Mouse (Mus musculus): Measurements from ENCODE around the gene Cab39l. TPM values are rescaled to one million over a fixed set of nuclear protein-coding genes. Genes with fewer than 3 reads are reported as not detected.

The Cab39l gene
- polyA plus RNA-seq, 1 experiment from 2014 or later = 25.2 TPM

- 78% methylated on average over 4 of the region's 4 CpGs for WGBS
- ATAC-seq (ENCODE audit: insufficient number of reproducible peaks, insufficient read depth, low FRiP score, low read depth) = no peak
- no peaks in the 10 kb centered on the region for H3K4me1 ChIP-seq (ENCODE audit: control insufficient read depth in 2 of 2, insufficient read depth in 2 of 2, low read length in 2 of 2)
These were observed 65.4 kb downstream of the Cab39l start for GRCm38 (mm10) chr14:59506139-59506538.

GRCm38 (mm10) chr14:59513922-59514444 is 73.2 kb downstream of the Cab39l start:
- WGBS = 84% methylated on average over 6 of the region's 6 CpGs
- no peak for ATAC-seq (ENCODE audit: insufficient number of reproducible peaks, insufficient read depth, low FRiP score, low read depth)
- H3K36me3 ChIP-seq (ENCODE audit: control insufficient read depth, insufficient read depth, low read length) = 0 out of 2 replicates have a peak, but pooled peaks cover 5% of the 10 kb centered on the region
- no peaks in the 10 kb centered on the region for H3K9me3 ChIP-seq (ENCODE audit: control insufficient read depth, low read length)
- H3K27me3 ChIP-seq (ENCODE audit: control insufficient read depth, insufficient read depth, low read length) = no peaks in the 10 kb centered on the region
- H3K4me2 ChIP-seq (ENCODE audit: low read length) = no peak overlapping the region
- no peak overlapping the region for H3K27ac ChIP-seq (replicated peaks in 1 of 2; ENCODE audit: control insufficient read depth in 1 of 2, insufficient read depth in 1 of 2, low read depth in 2 of 2, low read length in 2 of 2)
- no peak overlapping the region for H3K9ac ChIP-seq (ENCODE audit: low read length)
- no peak overlapping the region for H3K4me3 ChIP-seq (ENCODE audit: control insufficient read depth in 1 of 2, insufficient read depth in 1 of 2, low read depth in 1 of 2, low read length in 2 of 2)
- no peaks in the 10 kb centered on the region for H3K4me1 ChIP-seq (ENCODE audit: control insufficient read depth in 2 of 2, insufficient read depth in 2 of 2, low read length in 2 of 2)

More at GRCm38 (mm10) chr14:59506139-59506538, 65.4 kb downstream of the Cab39l start:
- no peak overlapping the region for H3K27ac ChIP-seq (replicated peaks in 1 of 2; ENCODE audit: control insufficient read depth in 1 of 2, insufficient read depth in 1 of 2, low read depth in 2 of 2, low read length in 2 of 2)
- no peaks in the 10 kb centered on the region for H3K27me3 ChIP-seq (ENCODE audit: control insufficient read depth, insufficient read depth, low read length)
- H3K4me3 ChIP-seq (ENCODE audit: control insufficient read depth in 1 of 2, insufficient read depth in 1 of 2, low read depth in 1 of 2, low read length in 2 of 2) = no peak overlapping the region
- peaks cover 15% of the 10 kb centered on the region for H3K36me3 ChIP-seq (ENCODE audit: control insufficient read depth, insufficient read depth, low read length)
- no peak overlapping the region for H3K9ac ChIP-seq (ENCODE audit: low read length)
- H3K4me2 ChIP-seq (ENCODE audit: low read length) = no peak overlapping the region
- no peaks in the 10 kb centered on the region for H3K9me3 ChIP-seq (ENCODE audit: control insufficient read depth, low read length)

- H3K4me1 ChIP-seq (ENCODE audit: control insufficient read depth in 2 of 2, insufficient read depth in 2 of 2, low read length in 2 of 2) = no peaks in the 10 kb centered on the region
- WGBS = 72% methylated on average over 5 of the region's 5 CpGs
- H3K4me2 ChIP-seq (ENCODE audit: low read length) = no peak overlapping the region
- H3K27me3 ChIP-seq (ENCODE audit: control insufficient read depth, insufficient read depth, low read length) = no peaks in the 10 kb centered on the region
- H3K4me3 ChIP-seq (ENCODE audit: control insufficient read depth in 1 of 2, insufficient read depth in 1 of 2, low read depth in 1 of 2, low read length in 2 of 2) = no peak overlapping the region
- H3K36me3 ChIP-seq (ENCODE audit: control insufficient read depth, insufficient read depth, low read length) = 0 out of 2 replicates have a peak, but pooled peaks cover 5% of the 10 kb centered on the region
- no peak overlapping the region for H3K9ac ChIP-seq (ENCODE audit: low read length)
- no peaks in the 10 kb centered on the region for H3K9me3 ChIP-seq (ENCODE audit: control insufficient read depth, low read length)
- H3K27ac ChIP-seq (replicated peaks in 1 of 2; ENCODE audit: control insufficient read depth in 1 of 2, insufficient read depth in 1 of 2, low read depth in 2 of 2, low read length in 2 of 2) = no peak overlapping the region
- ATAC-seq (ENCODE audit: insufficient number of reproducible peaks, insufficient read depth, low FRiP score, low read depth) = no peak
These were observed 85.1 kb downstream of the Cab39l start for GRCm38 (mm10) chr14:59525843-59526242.

GRCm38 (mm10) chr14:59530801-59531200 is 90.0 kb downstream of the Cab39l start:
- no peaks in the 10 kb centered on the region for H3K4me1 ChIP-seq (ENCODE audit: control insufficient read depth in 2 of 2, insufficient read depth in 2 of 2, low read length in 2 of 2)
- H3K9ac ChIP-seq (ENCODE audit: low read length) = no peak overlapping the region
- no peak for ATAC-seq (ENCODE audit: insufficient number of reproducible peaks, insufficient read depth, low FRiP score, low read depth)
- H3K27ac ChIP-seq (replicated peaks in 1 of 2; ENCODE audit: control insufficient read depth in 1 of 2, insufficient read depth in 1 of 2, low read depth in 2 of 2, low read length in 2 of 2) = no peak overlapping the region
- H3K4me3 ChIP-seq (ENCODE audit: control insufficient read depth in 1 of 2, insufficient read depth in 1 of 2, low read depth in 1 of 2, low read length in 2 of 2) = no peak overlapping the region
- H3K36me3 ChIP-seq (ENCODE audit: control insufficient read depth, insufficient read depth, low read length) = no peaks in the 10 kb centered on the region
- no peak overlapping the region for H3K4me2 ChIP-seq (ENCODE audit: low read length)
- H3K27me3 ChIP-seq (ENCODE audit: control insufficient read depth, insufficient read depth, low read length) = no peaks in the 10 kb centered on the region
- 59% methylated on average over 1 of the region's 1 CpGs for WGBS
- H3K9me3 ChIP-seq (ENCODE audit: control insufficient read depth, low read length) = no peaks in the 10 kb centered on the region

- Histone ChIP-seq H3K9me3 (ENCODE audit: control insufficient read depth, low read length) (no peaks in the 10 kb centered on the region), H3K4me2 (ENCODE audit: low read length) (no peak overlapping the region), H3K4me1 (ENCODE audit: control insufficient read depth in 2 of 2, insufficient read depth in 2 of 2, low read length in 2 of 2) (no peaks in the 10 kb centered on the region), H3K27me3 (ENCODE audit: control insufficient read depth, insufficient read depth, low read length) (no peaks in the 10 kb centered on the region), H3K36me3 (ENCODE audit: control insufficient read depth, insufficient read depth, low read length) (no peaks in the 10 kb centered on the region), H3K9ac (ENCODE audit: low read length) (no peak overlapping the region), H3K27ac (replicated peaks in 1 of 2; ENCODE audit: control insufficient read depth in 1 of 2, insufficient read depth in 1 of 2, low read depth in 2 of 2, low read length in 2 of 2) (no peak overlapping the region), H3K4me3 (ENCODE audit: control insufficient read depth in 1 of 2, insufficient read depth in 1 of 2, low read depth in 1 of 2, low read length in 2 of 2) (no peak overlapping the region)
- ATAC-seq (ENCODE audit: insufficient number of reproducible peaks, insufficient read depth, low FRiP score, low read depth) = no peak
- whole genome bisulfite sequencing = 84% methylated on average over 1 of the region's 1 CpGs
These were observed 92.2 kb downstream of the Cab39l start for GRCm38 (mm10) chr14:59532986-59533385.

GRCm38 (mm10) chr14:59533908-59534307 is 93.1 kb downstream of the Cab39l start:
- no peaks in the 10 kb centered on the region for H3K9me3 ChIP-seq (ENCODE audit: control insufficient read depth, low read length)
- H3K27ac ChIP-seq (replicated peaks in 1 of 2; ENCODE audit: control insufficient read depth in 1 of 2, insufficient read depth in 1 of 2, low read depth in 2 of 2, low read length in 2 of 2) = no peak overlapping the region
- no peaks in the 10 kb centered on the region for H3K36me3 ChIP-seq (ENCODE audit: control insufficient read depth, insufficient read depth, low read length)
- no peak overlapping the region for H3K4me2 ChIP-seq (ENCODE audit: low read length)
- H3K9ac ChIP-seq (ENCODE audit: low read length) = no peak overlapping the region
- ATAC-seq (ENCODE audit: insufficient number of reproducible peaks, insufficient read depth, low FRiP score, low read depth) = no peak
- no peak overlapping the region for H3K4me3 ChIP-seq (ENCODE audit: control insufficient read depth in 1 of 2, insufficient read depth in 1 of 2, low read depth in 1 of 2, low read length in 2 of 2)
- no peaks in the 10 kb centered on the region for H3K4me1 ChIP-seq (ENCODE audit: control insufficient read depth in 2 of 2, insufficient read depth in 2 of 2, low read length in 2 of 2)
- no peaks in the 10 kb centered on the region for H3K27me3 ChIP-seq (ENCODE audit: control insufficient read depth, insufficient read depth, low read length)

- Histone ChIP-seq H3K4me3 (ENCODE audit: control insufficient read depth in 1 of 2, insufficient read depth in 1 of 2, low read depth in 1 of 2, low read length in 2 of 2) (no peak overlapping the region), H3K27me3 (ENCODE audit: control insufficient read depth, insufficient read depth, low read length) (no peaks in the 10 kb centered on the region), H3K4me1 (ENCODE audit: control insufficient read depth in 2 of 2, insufficient read depth in 2 of 2, low read length in 2 of 2) (no peaks in the 10 kb centered on the region), H3K36me3 (ENCODE audit: control insufficient read depth, insufficient read depth, low read length) (0 out of 2 replicates have a peak, but pooled peaks cover 5% of the 10 kb centered on the region), H3K27ac (replicated peaks in 1 of 2; ENCODE audit: control insufficient read depth in 1 of 2, insufficient read depth in 1 of 2, low read depth in 2 of 2, low read length in 2 of 2) (no peak overlapping the region), H3K9me3 (ENCODE audit: control insufficient read depth, low read length) (no peaks in the 10 kb centered on the region), H3K4me2 (ENCODE audit: low read length) (no peak overlapping the region), H3K9ac (ENCODE audit: low read length) (no peak overlapping the region)
- WGBS = 86% methylated on average over 4 of the region's 4 CpGs
- ATAC-seq (ENCODE audit: insufficient number of reproducible peaks, insufficient read depth, low FRiP score, low read depth) = no peak
These were observed 97.2 kb downstream of the Cab39l start for GRCm38 (mm10) chr14:59537829-59538432.

- no peak overlapping the region for H3K9ac ChIP-seq (ENCODE audit: low read length)
- no peak overlapping the region for H3K27ac ChIP-seq (replicated peaks in 1 of 2; ENCODE audit: control insufficient read depth in 1 of 2, insufficient read depth in 1 of 2, low read depth in 2 of 2, low read length in 2 of 2)
- H3K4me3 ChIP-seq (ENCODE audit: control insufficient read depth in 1 of 2, insufficient read depth in 1 of 2, low read depth in 1 of 2, low read length in 2 of 2) = no peak overlapping the region
- ATAC-seq (ENCODE audit: insufficient number of reproducible peaks, insufficient read depth, low FRiP score, low read depth) = no peak
- no peaks in the 10 kb centered on the region for H3K9me3 ChIP-seq (ENCODE audit: control insufficient read depth, low read length)
- H3K4me1 ChIP-seq (ENCODE audit: control insufficient read depth in 2 of 2, insufficient read depth in 2 of 2, low read length in 2 of 2) = no peaks in the 10 kb centered on the region
- 88% methylated on average over 2 of the region's 2 CpGs for WGBS
- no peaks in the 10 kb centered on the region for H3K27me3 ChIP-seq (ENCODE audit: control insufficient read depth, insufficient read depth, low read length)
- H3K4me2 ChIP-seq (ENCODE audit: low read length) = no peak overlapping the region
- H3K36me3 ChIP-seq (ENCODE audit: control insufficient read depth, insufficient read depth, low read length) = 0 out of 2 replicates have a peak, but pooled peaks cover 5% of the 10 kb centered on the region
These were observed 99.5 kb downstream of the Cab39l start for GRCm38 (mm10) chr14:59540230-59540629.

Measured in heart, embryonic 14.5 days (tissue).